Comparison of ENCODE assay signal across 9 mouse cellular contexts in the genomic region with DNA sequence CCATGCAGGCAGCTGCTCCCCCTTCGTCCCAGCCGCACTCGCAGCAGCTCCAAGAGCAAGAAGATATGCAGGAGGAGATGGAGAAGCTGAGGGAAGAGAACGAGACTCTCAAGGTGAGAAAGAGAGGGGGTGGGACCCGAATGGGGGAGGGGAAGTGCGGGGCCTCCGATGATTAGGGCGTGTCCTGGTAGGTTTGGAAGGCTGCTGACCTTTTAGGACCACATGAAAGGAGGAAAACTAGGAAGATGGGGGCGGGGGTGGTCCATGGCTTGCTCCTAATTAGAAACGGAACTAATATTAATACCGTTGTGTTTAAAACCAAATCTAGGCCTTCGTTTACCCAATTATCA. TPM values are rescaled to one million over a fixed set of nuclear protein-coding genes. Genes with fewer than 3 reads are reported as not detected.
DNase-seq lines count a peak whose midpoint lies in the region; ATAC-seq and TF ChIP-seq lines count a peak whose summit lies in the region.
"Had no signal": no experiment of that assay in that cellular context is flagged by ENCODE, and none has a peak within 500 bp of the region (broad histone marks: within the 10 kb centered on the region; RNA-seq: fewer than 3 reads in every experiment).

No protein-coding gene starts in this region.

- TF ChIP-seq CTCF in G1E (IDR thresholded peaks at IDR 0.05; ENCODE audit: low read depth, low read length): no peak

- no peaks in the 10 kb centered on the region for H3K9me3 ChIP-seq in heart, embryonic 13.5 days
- H3K9me3 ChIP-seq in G1E (replicated peaks): no peaks in the 10 kb centered on the region
- H3K9me3 ChIP-seq in hindbrain, embryonic 10.5 days: no peaks in the 10 kb centered on the region
- no peaks in the 10 kb centered on the region for H3K9me3 ChIP-seq in midbrain, embryonic 11.5 days (ENCODE audit: control insufficient read depth, low read length)

- H3K4me2 ChIP-seq in heart, embryonic 13.5 days: peak overlapping the region; percentile 91
- H3K4me2 ChIP-seq in midbrain, embryonic 11.5 days: peak overlapping the region; percentile 79

- H3K4me1 ChIP-seq in heart, embryonic 13.5 days: peaks cover 26% of the 10 kb centered on the region
- peaks cover 27% of the 10 kb centered on the region for H3K4me1 ChIP-seq in G1E (ENCODE audit: insufficient read depth, low read depth, low read length)
- H3K4me1 ChIP-seq in hindbrain, embryonic 10.5 days (replicated peaks): peaks cover 43% of the 10 kb centered on the region
- peaks cover 14% of the 10 kb centered on the region for H3K4me1 ChIP-seq in midbrain, embryonic 11.5 days (ENCODE audit: control insufficient read depth, insufficient read depth, low read length)

- no peaks in the 10 kb centered on the region for H3K36me3 ChIP-seq in heart, embryonic 13.5 days
- peaks cover 4% of the 10 kb centered on the region for H3K36me3 ChIP-seq in G1E (replicated peaks)
- H3K36me3 ChIP-seq in hindbrain, embryonic 10.5 days: peaks cover 37% of the 10 kb centered on the region
- H3K36me3 ChIP-seq in midbrain, embryonic 11.5 days (ENCODE audit: control insufficient read depth, insufficient read depth, low read length): 0 out of 2 replicates have a peak, but pooled peaks cover 2% of the 10 kb centered on the region

- no peak overlapping the region; the same call in 1 of the 2 replicates for H3K9ac ChIP-seq in heart, embryonic 13.5 days
- peak overlapping the region; percentile 80 for H3K9ac ChIP-seq in midbrain, embryonic 11.5 days (ENCODE audit: low read length)

- peaks cover 72% of the 10 kb centered on the region for H3K27me3 ChIP-seq in heart, embryonic 13.5 days (replicated peaks)
- H3K27me3 ChIP-seq in G1E (ENCODE audit: insufficient read depth, low read length): peaks cover 8% of the 10 kb centered on the region; the same call in 1 of the 2 replicates
- peaks cover 17% of the 10 kb centered on the region for H3K27me3 ChIP-seq in hindbrain, embryonic 10.5 days (ENCODE audit: insufficient read depth, poor library complexity, severe bottlenecking)
- no peaks in the 10 kb centered on the region for H3K27me3 ChIP-seq in midbrain, embryonic 11.5 days (ENCODE audit: control insufficient read depth, insufficient read depth, low read length)

- no peak for ATAC-seq in heart, embryonic 13.5 days (ENCODE audit: extremely low read depth, insufficient number of reproducible peaks, low FRiP score, low TSS enrichment)
- no peak for ATAC-seq in G1E (ENCODE audit: extremely low read depth, insufficient number of reproducible peaks, low FRiP score, poor library complexity, severe bottlenecking)
- ATAC-seq in midbrain, embryonic 11.5 days (ENCODE audit: low FRiP score): no peak

- no peak for DNase-seq in heart, postnatal 4 days
- no peak for DNase-seq in G1E (ENCODE audit: low spot score)
- no peak for DNase-seq in hindbrain, embryonic 10.5 days (ENCODE audit: low spot score)
- DNase-seq in midbrain, embryonic 11.5 days (ENCODE audit: low spot score, missing footprints): peak; percentile 92
- no peak for DNase-seq in adrenal gland, adult 18-20 months (ENCODE audit: low spot score in 2 of 2)
- no peak for DNase-seq in layer of hippocampus, postnatal 14 days (ENCODE audit: low spot score in 2 of 2)
- DNase-seq in cerebellum, adult 8-10 months: no peak
- DNase-seq: thymus, adult 18-20 months had no signal

- H3K4me3 ChIP-seq in heart, embryonic 13.5 days: peak overlapping the region; percentile 62
- H3K4me3 ChIP-seq in G1E (ENCODE audit: low read depth, low read length): peak overlapping the region; percentile 74
- peak overlapping the region; percentile 74 for H3K4me3 ChIP-seq in hindbrain, embryonic 10.5 days
- peak overlapping the region; percentile 69 for H3K4me3 ChIP-seq in midbrain, embryonic 11.5 days (ENCODE audit: low read depth, low read length)

- no peak overlapping the region for H3K27ac ChIP-seq in heart, embryonic 13.5 days (replicated peaks)
- H3K27ac ChIP-seq in hindbrain, embryonic 10.5 days: peak overlapping the region; percentile 85
- peak overlapping the region; percentile 88 for H3K27ac ChIP-seq in midbrain, embryonic 11.5 days (ENCODE audit: low read depth, low read length)

- 0% methylated on average over 12 of the region's 12 CpGs for WGBS in heart, embryonic 13.5 days
- under 1% methylated on average over 12 of the region's 12 CpGs for WGBS in hindbrain, embryonic 10.5 days
- 0% methylated on average over 12 of the region's 12 CpGs for whole genome bisulfite sequencing in midbrain, embryonic 11.5 days

RNA-seq across cellular contexts. Expression of gene Soga3, which starts 4.0 kb away (rescaled TPM):
- 0.33 and 0.47 TPM in 2 replicates for polyA plus RNA-seq in heart, embryonic 13.5 days (2015; fragmentation: Nextera tagmentation; extraction: Ambion mirVana)
- under 1 TPM in 1 of 2 experiments, not detected in 1; 0.25 TPM for total RNA-seq in heart, postnatal 4 days (2021)
- total RNA-seq in G1E (2014; fragmentation: Nextera tagmentation): 2.0 TPM in 2 replicates
- 1.3 and 2.2 TPM in 2 replicates for total RNA-seq in G1E (2017)
- polyA plus RNA-seq in G1E (2012): 11.7 and 17.6 TPM in 2 replicates
- polyA plus RNA-seq in hindbrain, embryonic 10.5 days (2016; fragmentation: Nextera tagmentation; extraction: Ambion mirVana): 15.3 and 31.6 TPM in 2 replicates
- 35.0 and 35.2 TPM in 2 replicates for polyA plus RNA-seq in midbrain, embryonic 11.5 days (2014; fragmentation: Nextera tagmentation; extraction: Ambion mirVana)
- total RNA-seq in adrenal gland, adult 18-20 months (2021): 1 to 10 TPM; 9.5 to 9.7 TPM
- total RNA-seq in layer of hippocampus, postnatal 14 days (2021): 100 to 1,000 TPM; 162 to 165 TPM

RNA-seq across cellular contexts. Expression of gene Gm49353, which starts 51.1 kb away (rescaled TPM):
- not detected in 2 replicates for polyA plus RNA-seq in heart, embryonic 13.5 days (2015; fragmentation: Nextera tagmentation; extraction: Ambion mirVana)
- total RNA-seq in heart, postnatal 4 days (2021): not detected
- total RNA-seq in G1E (2014; fragmentation: Nextera tagmentation) (not detected in 2 replicates), G1E (2017) (not detected in 2 replicates)
- not detected in 2 replicates for polyA plus RNA-seq in G1E (2012)
- polyA plus RNA-seq in hindbrain, embryonic 10.5 days (2016; fragmentation: Nextera tagmentation; extraction: Ambion mirVana): 0.90 and 1.00 TPM in 2 replicates
- polyA plus RNA-seq in midbrain, embryonic 11.5 days (2014; fragmentation: Nextera tagmentation; extraction: Ambion mirVana): 2.5 and 4.9 TPM in 2 replicates
- 1 to 10 TPM; 2.5 to 3.8 TPM for total RNA-seq in adrenal gland, adult 18-20 months (2021)
- total RNA-seq in layer of hippocampus, postnatal 14 days (2021): 10 to 100 TPM; 25.5 to 30.4 TPM

Comparison
In these comparisons a context has a peak if more than half of its experiments do, and no peak if none do; other contexts are left out.
1. RNA of gene Soga3, which starts 4.0 kb away (total RNA-seq): 162 to 165 TPM in layer of hippocampus, postnatal 14 days; 9.5 to 9.7 TPM in adrenal gland, adult 18-20 months, 1.3 to 2.2 TPM in G1E and 0.25 TPM in heart, postnatal 4 days; every median in the first group is over 10 times any median in the second.
2. RNA of gene Gm49353, which starts 51.1 kb away (total RNA-seq): 25.5 to 30.4 TPM in layer of hippocampus, postnatal 14 days; 2.5 to 3.8 TPM in adrenal gland, adult 18-20 months, not detected in G1E and not detected in heart, postnatal 4 days; every median in the first group is over 4 times any median in the second.
3. Peak in every context shown above with its lines, with median percentiles within 50 percentile points of each other: H3K4me3 ChIP-seq.